Mouse (Mus musculus) MEL (cell line): Measurements from ENCODE around the gene Foxn3.

Experiments used
- BHLHE40 ChIP-seq: IDR thresholded peaks from 2 replicates; pipeline ENCODE4 v1.6.1; 2012; ENCODE audit warnings: low read depth, mild to moderate bottlenecking, inconsistent platforms, low read length, improper control_type of control experiment, borderline replicate concordance
- CTCF ChIP-seq, 3 experiments: IDR thresholded peaks in 2 of 3; conservative IDR thresholded peaks in 1 of 3; 2 replicates each; pipeline ENCODE4 v1.5.1; 2011 to 2012; ENCODE audit warnings: low read length in 3 of 3, low read depth in 2 of 3, mild to moderate bottlenecking in 2 of 3, improper control_type of control experiment in 1 of 3, inconsistent platforms in 1 of 3, mixed read lengths in 1 of 3, moderate library complexity in 1 of 3; ENCODE audit not compliant: control insufficient read depth in 1 of 3, insufficient read depth in 1 of 3, poor library complexity in 1 of 3, severe bottlenecking in 1 of 3
- EP300 ChIP-seq, 2 experiments: IDR thresholded peaks; 2 replicates each; pipeline ENCODE4 v1.6.1; 2011; ENCODE audit warnings: improper control_type of control experiment in 2 of 2, low read length in 2 of 2, low read depth in 1 of 2, mild to moderate bottlenecking in 1 of 2
- HCFC1 ChIP-seq: IDR thresholded peaks from 2 replicates; pipeline ENCODE4 v1.6.1; 2012; ENCODE audit warnings: low read depth, mild to moderate bottlenecking, inconsistent platforms, low read length, improper control_type of control experiment, moderate library complexity
- MAFK ChIP-seq: IDR thresholded peaks from 2 replicates; pipeline ENCODE4 v1.6.1; 2011; ENCODE audit warnings: low read depth, mild to moderate bottlenecking, low read length, improper control_type of control experiment, borderline replicate concordance
- MYB ChIP-seq: IDR thresholded peaks from 2 replicates; pipeline ENCODE4 v1.6.1; 2011; ENCODE audit warnings: mild to moderate bottlenecking, low read depth, low read length, improper control_type of control experiment
- TAL1 ChIP-seq: IDR thresholded peaks from 2 replicates; pipeline ENCODE4 v1.6.1; 2012; ENCODE audit warnings: mild to moderate bottlenecking, inconsistent platforms, low read length, moderate library complexity, mixed read lengths
- USF1 ChIP-seq: IDR thresholded peaks from 2 replicates; pipeline ENCODE4 v1.6.1; 2014; ENCODE audit warnings: low read depth, mild to moderate bottlenecking, inconsistent platforms, low read length, improper control_type of control experiment, moderate library complexity
- USF2 ChIP-seq, 2 experiments: IDR thresholded peaks; 2 replicates each; pipeline ENCODE4 v1.6.1; 2011 to 2012; ENCODE audit warnings: improper control_type of control experiment in 2 of 2, low read length in 2 of 2, borderline replicate concordance in 1 of 2, inconsistent platforms in 1 of 2, low read depth in 1 of 2, mild to moderate bottlenecking in 1 of 2; ENCODE audit not compliant: insufficient read depth in 1 of 2

DNA sequence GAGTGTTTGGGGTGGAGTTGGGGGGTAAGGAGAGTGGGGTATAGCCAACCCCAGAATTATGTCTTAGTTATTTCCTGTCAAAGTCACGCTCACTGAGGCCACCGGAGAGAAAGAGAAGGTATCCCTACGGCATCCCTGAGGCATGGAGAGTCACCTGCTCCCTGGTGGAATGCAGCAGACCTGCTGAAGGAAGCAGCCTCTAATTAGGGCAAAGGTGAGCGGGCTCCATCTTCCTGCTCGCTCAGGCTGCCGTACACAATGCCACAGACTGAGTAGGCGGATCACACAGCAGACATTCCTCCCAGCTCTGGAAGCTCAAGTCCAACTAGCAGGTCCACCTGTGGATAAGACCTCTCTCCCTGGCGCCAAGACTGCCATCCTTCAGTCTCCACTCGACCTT, 197.4 kb downstream of the Foxn3 start:
- TF ChIP-seq USF1, result no peak
- TF ChIP-seq BHLHE40, result no peak
- no peak for TF ChIP-seq MYB
- no peak for TF ChIP-seq MAFK
- TF ChIP-seq CTCF (IDR thresholded peaks at IDR 0.05 in 2 of 3, conservative IDR thresholded peaks at IDR 0.05 in 1 of 3; ENCODE audit: control insufficient read depth in 1 of 3, insufficient read depth in 1 of 3, low read depth in 2 of 3, low read length in 3 of 3, poor library complexity in 1 of 3, severe bottlenecking in 1 of 3), result no peak
- TF ChIP-seq EP300 (IDR thresholded peaks at IDR 0.05; ENCODE audit: low read depth in 1 of 2, low read length in 2 of 2), result no peak
- TF ChIP-seq USF2 (IDR thresholded peaks at IDR 0.05; ENCODE audit: borderline replicate concordance in 1 of 2, insufficient read depth in 1 of 2, low read depth in 1 of 2, low read length in 2 of 2), result no peak
- TF ChIP-seq HCFC1, result no peak
- TF ChIP-seq TAL1, result no peak
